Mouse (Mus musculus): ENCODE results near the gene Ntn5.

Ntn5 gene

DNA sequence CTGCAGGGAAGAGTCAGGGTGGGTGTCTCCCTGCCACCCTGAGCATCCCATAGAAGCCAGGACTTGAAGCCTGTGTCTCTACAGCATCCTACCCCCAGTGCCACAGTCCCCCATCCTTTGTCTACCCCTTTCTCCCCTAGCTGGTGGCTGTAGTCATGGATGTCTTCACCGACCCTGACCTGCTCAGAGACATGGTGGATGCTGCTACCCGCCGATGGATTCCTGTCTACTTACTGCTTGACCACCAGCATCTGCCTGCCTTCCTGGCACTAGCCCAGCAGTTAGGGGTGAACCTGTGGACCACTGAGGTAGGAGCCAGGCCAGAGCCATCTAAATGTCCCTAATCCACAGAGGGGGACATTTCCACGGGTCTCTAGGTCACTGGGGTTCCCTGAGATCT is 39.5 kb downstream of the Ntn5 start:
- no peak for DNase-seq (ENCODE audit: extremely low read depth, insufficient read length, low spot score)

GRCm38 (mm10) chr7:45723781-45724180 is 40.0 kb downstream of the Ntn5 start:
- no peak for DNase-seq (ENCODE audit: extremely low read depth, insufficient read length, low spot score)

GRCm38 (mm10) chr7:45725151-45725550 is 41.3 kb downstream of the Ntn5 start:
- no peak for DNase-seq (ENCODE audit: extremely low read depth, insufficient read length, low spot score)

DNA sequence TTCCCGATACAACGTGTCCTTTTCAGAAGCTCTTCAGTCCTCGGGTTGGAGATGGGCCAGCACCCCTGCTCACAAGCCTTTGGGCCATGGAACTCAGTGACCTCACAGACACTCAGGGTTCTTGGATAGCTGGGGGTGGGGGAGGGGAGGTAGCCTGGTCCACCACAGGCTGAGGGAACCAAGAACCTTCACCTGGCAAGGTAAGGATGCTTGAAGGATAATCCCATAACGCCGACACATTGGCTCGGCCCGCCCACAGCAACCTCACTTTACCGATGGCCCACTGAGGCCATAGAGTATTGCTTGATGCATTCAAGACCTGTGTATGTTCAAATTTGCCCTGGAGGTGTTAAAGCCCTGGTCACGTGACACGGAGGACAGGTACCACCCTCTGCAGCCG is 41.9 kb downstream of the Ntn5 start, which contains the start of gene Spaca4:
Gene Spaca4, minus strand, starts transcription at position 101 of the 400 bp plus-strand sequence.
- DNase-seq (ENCODE audit: extremely low read depth, insufficient read length, low spot score), result no peak

DNA sequence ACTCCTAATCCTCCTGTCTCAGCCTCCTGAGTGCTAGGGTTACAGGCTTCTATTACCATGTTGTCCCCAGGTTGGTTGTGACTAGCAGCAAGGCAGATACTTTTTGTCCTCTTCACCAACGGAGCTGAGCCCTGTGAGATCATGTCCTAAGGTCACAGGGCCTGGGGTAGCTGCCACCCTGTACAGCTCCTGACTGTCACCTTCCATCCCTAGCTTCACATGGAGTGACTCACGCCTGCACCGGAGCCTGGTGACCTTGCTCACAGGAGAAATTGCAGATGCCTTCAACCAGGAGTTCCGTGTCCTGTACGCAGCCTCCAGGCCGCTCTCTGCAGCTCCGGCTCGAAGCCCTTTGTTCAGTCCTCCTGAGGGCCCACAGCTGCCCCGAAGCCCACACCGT is 42.6 kb downstream of the Ntn5 start:
- DNase-seq (ENCODE audit: extremely low read depth, insufficient read length, low spot score), result no peak

DNA sequence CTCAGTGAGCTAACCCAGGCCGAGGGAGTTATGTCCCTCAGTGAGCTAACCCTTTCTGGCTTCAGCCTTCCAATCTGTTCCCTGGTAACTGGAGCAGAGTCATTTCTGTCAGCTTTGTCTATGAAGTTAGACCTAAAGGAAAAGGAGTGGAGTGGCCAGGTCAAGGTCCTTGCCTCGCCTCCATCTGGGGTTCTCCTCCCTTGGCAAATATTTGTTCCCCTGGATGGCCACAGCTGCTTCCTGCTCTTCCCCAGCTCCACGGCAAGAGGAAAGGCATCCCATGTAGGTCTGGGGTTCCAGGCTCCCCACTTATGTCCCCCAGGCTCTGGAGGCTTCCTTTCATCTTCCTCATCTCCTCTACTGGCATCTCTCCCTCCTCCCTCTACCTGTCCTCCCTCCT is 43.8 kb downstream of the Ntn5 start:
- no peak for DNase-seq (ENCODE audit: extremely low read depth, insufficient read length, low spot score)

GRCm38 (mm10) chr7:45730727-45731431 is 47.1 kb downstream of the Ntn5 start:
- no peak for DNase-seq (ENCODE audit: extremely low read depth, insufficient read length, low spot score)

DNA sequence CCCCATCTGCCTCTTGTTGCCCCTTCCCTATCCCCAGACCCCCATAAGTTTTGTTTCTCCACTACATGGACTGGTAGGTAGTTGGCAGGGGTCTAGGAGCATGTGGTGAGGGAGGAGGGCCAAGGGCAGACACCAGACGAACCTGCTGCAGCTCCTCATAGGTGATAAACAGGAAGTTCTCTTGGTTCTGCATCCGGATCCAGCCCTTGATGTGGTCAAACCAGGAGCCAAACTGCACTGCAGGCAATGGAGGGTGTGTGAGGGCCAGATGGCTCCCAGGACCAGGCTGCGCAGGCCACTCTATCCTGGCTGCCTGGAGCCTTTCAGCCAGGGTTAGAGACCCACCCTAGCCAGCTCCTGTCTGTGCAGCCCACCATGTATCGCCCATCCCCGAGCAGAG is 49.7 kb downstream of the Ntn5 start:
- no peak for DNase-seq (ENCODE audit: extremely low read depth, insufficient read length, low spot score)

DNA sequence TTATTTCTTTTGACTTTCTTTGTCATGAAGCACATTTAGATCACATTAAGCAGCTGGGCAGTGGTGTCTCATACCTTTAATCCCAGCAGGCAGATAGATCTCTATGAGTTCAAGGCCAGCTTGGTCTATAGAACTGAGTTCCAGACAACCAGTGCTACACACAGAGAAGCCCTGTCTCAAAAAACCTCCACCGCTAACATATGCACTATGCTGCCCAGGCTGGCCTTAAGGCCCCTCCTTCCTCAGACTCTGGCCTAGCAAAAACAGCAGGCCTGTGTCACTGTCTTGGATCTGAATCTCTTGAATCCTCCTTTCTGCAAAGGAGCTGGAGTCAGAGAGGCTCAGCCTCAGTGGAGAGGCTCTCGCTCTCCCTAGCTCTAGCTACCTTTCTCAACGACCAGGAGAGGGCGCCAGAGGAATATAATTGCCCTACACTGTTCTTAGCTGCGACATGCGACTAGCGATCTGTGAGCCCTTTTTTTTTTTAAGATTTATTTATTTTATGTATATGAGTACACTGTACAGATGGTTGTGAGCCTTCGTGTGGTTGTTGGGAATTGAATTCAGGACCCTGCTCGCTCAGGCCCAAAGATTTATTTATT is 55.4 kb downstream of the Ntn5 start:
- no peak for DNase-seq (ENCODE audit: extremely low read depth, insufficient read length, low spot score)

DNA sequence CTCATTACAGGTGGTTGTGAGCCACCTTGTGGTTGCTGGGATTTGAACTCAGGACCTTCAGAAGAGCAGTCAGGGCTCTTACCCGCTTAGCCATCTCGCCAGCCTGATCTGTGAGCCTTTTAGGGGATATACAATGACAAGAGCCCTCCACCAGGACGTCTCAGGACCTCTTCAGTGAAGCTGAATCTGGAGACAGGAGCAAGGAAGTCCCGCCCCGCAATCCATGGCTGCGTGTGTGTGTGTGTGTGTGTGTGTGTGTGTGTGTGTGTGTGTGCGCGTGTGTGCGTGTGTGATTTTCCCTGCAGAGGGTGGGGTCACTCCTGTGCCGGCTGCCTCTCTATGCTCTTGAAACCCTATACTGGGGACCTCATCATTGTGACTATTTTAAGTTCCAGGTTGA is 56.0 kb downstream of the Ntn5 start:
- DNase-seq (ENCODE audit: extremely low read depth, insufficient read length, low spot score), result no peak

GRCm38 (mm10) chr7:45741308-45741707 is 57.5 kb downstream of the Ntn5 start:
- no peak for DNase-seq (ENCODE audit: extremely low read depth, insufficient read length, low spot score)

DNA sequence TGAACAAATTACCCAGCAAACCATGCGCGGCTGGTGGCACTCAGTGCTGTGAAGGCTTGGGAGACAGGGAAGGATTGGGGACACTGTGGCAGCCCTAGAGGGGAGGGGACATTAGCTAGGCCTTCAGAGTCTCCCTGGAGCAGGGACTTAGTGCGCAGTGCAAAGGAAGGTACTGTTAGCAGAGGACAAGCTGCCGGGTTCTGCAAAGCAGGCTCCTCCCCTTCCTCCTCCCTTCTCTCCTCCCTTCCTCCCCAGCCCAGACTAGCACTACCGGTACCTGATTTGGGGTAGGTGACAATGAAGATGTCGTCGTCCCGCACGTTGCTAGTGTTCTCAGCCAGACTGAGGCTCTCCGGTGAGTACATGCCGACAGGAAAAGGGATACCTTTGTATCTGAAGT is 58.0 kb downstream of the Ntn5 start:
- no peak for DNase-seq (ENCODE audit: extremely low read depth, insufficient read length, low spot score)

- DNase-seq (ENCODE audit: extremely low read depth, insufficient read length, low spot score), result peak; percentile 81
These were observed 58.5 kb downstream of the Ntn5 start for GRCm38 (mm10) chr7:45742338-45742737.

Data from 3134 (cell line).